Mouse (Mus musculus): ENCODE data around the gene Ints12. TPM values are rescaled to one million over a fixed set of nuclear protein-coding genes. Genes with fewer than 3 reads are reported as not detected.

The Ints12 gene
- polyA plus RNA-seq, 2 experiments, result 15.2 to 21.9 TPM

- ATAC-seq (ENCODE audit: low FRiP score, low read depth) (no peak), DNase-seq (ENCODE audit: low spot score) (no peak)
- Histone ChIP-seq H3K27ac (replicated peaks; ENCODE audit: low read depth, low read length) (no peak overlapping the region), H3K4me1 (ENCODE audit: control insufficient read depth, insufficient read depth, low read length) (peaks cover 3% of the 10 kb centered on the region; the same call in 1 of the 2 replicates), H3K9ac (ENCODE audit: low read depth, low read length, severe bottlenecking) (no peak overlapping the region), H3K9me3 (ENCODE audit: control insufficient read depth, low read length) (no peaks in the 10 kb centered on the region), H3K36me3 (ENCODE audit: control insufficient read depth, insufficient read depth, low read length) (no peaks in the 10 kb centered on the region), H3K27me3 (ENCODE audit: control insufficient read depth, insufficient read depth, low read length) (no peaks in the 10 kb centered on the region), H3K4me3 (replicated peaks; ENCODE audit: low read length) (no peak overlapping the region), H3K4me2 (replicated peaks; ENCODE audit: low read depth, low read length, severe bottlenecking) (no peak overlapping the region)
- no peak for TF ChIP-seq POLR2A (IDR thresholded peaks at IDR 0.05; ENCODE audit: borderline replicate concordance, extremely low read depth, insufficient read depth, insufficient read length)
- 80% methylated on average over 6 of the region's 6 CpGs for WGBS
These were observed 53.0 kb downstream of the Ints12 start for GRCm38 (mm10) chr3:133144511-133145147.

GRCm38 (mm10) chr3:133151629-133152028, 60.0 kb downstream of the Ints12 start:
- no peaks in the 10 kb centered on the region for H3K9me3 ChIP-seq (ENCODE audit: control insufficient read depth, low read length)
- H3K9ac ChIP-seq (ENCODE audit: low read depth, low read length, severe bottlenecking), result no peak overlapping the region
- DNase-seq (ENCODE audit: low spot score) (no peak), ATAC-seq (ENCODE audit: low FRiP score, low read depth) (no peak)
- no peaks in the 10 kb centered on the region for H3K27me3 ChIP-seq (ENCODE audit: control insufficient read depth, insufficient read depth, low read length)
- no peak for TF ChIP-seq POLR2A (IDR thresholded peaks at IDR 0.05; ENCODE audit: borderline replicate concordance, extremely low read depth, insufficient read depth, insufficient read length)
- 85% methylated on average over 6 of the region's 6 CpGs for WGBS
- H3K4me1 ChIP-seq (ENCODE audit: control insufficient read depth, insufficient read depth, low read length), result no peaks in the 10 kb centered on the region
- H3K4me3 ChIP-seq (replicated peaks; ENCODE audit: low read length), result no peak overlapping the region
- H3K4me2 ChIP-seq (replicated peaks; ENCODE audit: low read depth, low read length, severe bottlenecking), result no peak overlapping the region
- no peaks in the 10 kb centered on the region for H3K36me3 ChIP-seq (ENCODE audit: control insufficient read depth, insufficient read depth, low read length)
- no peak overlapping the region for H3K27ac ChIP-seq (replicated peaks; ENCODE audit: low read depth, low read length)

GRCm38 (mm10) chr3:133152831-133153230, 61.2 kb downstream of the Ints12 start:
- no peak for ATAC-seq (ENCODE audit: low FRiP score, low read depth)
- Histone ChIP-seq H3K4me3 (replicated peaks; ENCODE audit: low read length) (no peak overlapping the region), H3K4me2 (replicated peaks; ENCODE audit: low read depth, low read length, severe bottlenecking) (no peak overlapping the region), H3K4me1 (ENCODE audit: control insufficient read depth, insufficient read depth, low read length) (no peaks in the 10 kb centered on the region), H3K9ac (ENCODE audit: low read depth, low read length, severe bottlenecking) (no peak overlapping the region), H3K27me3 (ENCODE audit: control insufficient read depth, insufficient read depth, low read length) (no peaks in the 10 kb centered on the region), H3K36me3 (ENCODE audit: control insufficient read depth, insufficient read depth, low read length) (no peaks in the 10 kb centered on the region), H3K27ac (replicated peaks; ENCODE audit: low read depth, low read length) (no peak overlapping the region), H3K9me3 (ENCODE audit: control insufficient read depth, low read length) (no peaks in the 10 kb centered on the region)
- no peak for TF ChIP-seq POLR2A (IDR thresholded peaks at IDR 0.05; ENCODE audit: borderline replicate concordance, extremely low read depth, insufficient read depth, insufficient read length)
- DNase-seq (ENCODE audit: low spot score), result no peak
- WGBS, result 67% methylated on average over 1 of the region's 1 CpGs

- Histone ChIP-seq H3K36me3 (ENCODE audit: control insufficient read depth, insufficient read depth, low read length) (no peaks in the 10 kb centered on the region), H3K4me3 (replicated peaks; ENCODE audit: low read length) (no peak overlapping the region), H3K4me1 (ENCODE audit: control insufficient read depth, insufficient read depth, low read length) (0 out of 2 replicates have a peak, but pooled peaks cover 3% of the 10 kb centered on the region), H3K9ac (ENCODE audit: low read depth, low read length, severe bottlenecking) (no peak overlapping the region), H3K9me3 (ENCODE audit: control insufficient read depth, low read length) (no peaks in the 10 kb centered on the region), H3K27ac (replicated peaks; ENCODE audit: low read depth, low read length) (no peak overlapping the region), H3K27me3 (ENCODE audit: control insufficient read depth, insufficient read depth, low read length) (no peaks in the 10 kb centered on the region), H3K4me2 (replicated peaks; ENCODE audit: low read depth, low read length, severe bottlenecking) (no peak overlapping the region)
- DNase-seq (ENCODE audit: low spot score) (no peak), ATAC-seq (ENCODE audit: low FRiP score, low read depth) (no peak)
- WGBS, result 86% methylated on average over 6 of the region's 6 CpGs
- TF ChIP-seq POLR2A (IDR thresholded peaks at IDR 0.05; ENCODE audit: borderline replicate concordance, extremely low read depth, insufficient read depth, insufficient read length), result no peak
These were observed 62.0 kb downstream of the Ints12 start for GRCm38 (mm10) chr3:133153629-133154028.

- H3K4me1 ChIP-seq (ENCODE audit: control insufficient read depth, insufficient read depth, low read length), result 0 out of 2 replicates have a peak, but pooled peaks cover 3% of the 10 kb centered on the region
- no peak overlapping the region for H3K27ac ChIP-seq (replicated peaks; ENCODE audit: low read depth, low read length)
- H3K36me3 ChIP-seq (ENCODE audit: control insufficient read depth, insufficient read depth, low read length), result no peaks in the 10 kb centered on the region
- no peak overlapping the region for H3K9ac ChIP-seq (ENCODE audit: low read depth, low read length, severe bottlenecking)
- no peak for DNase-seq (ENCODE audit: low spot score)
- H3K27me3 ChIP-seq (ENCODE audit: control insufficient read depth, insufficient read depth, low read length), result no peaks in the 10 kb centered on the region
- ATAC-seq (ENCODE audit: low FRiP score, low read depth), result no peak
- no peak for TF ChIP-seq POLR2A (IDR thresholded peaks at IDR 0.05; ENCODE audit: borderline replicate concordance, extremely low read depth, insufficient read depth, insufficient read length)
- no peak overlapping the region for H3K4me3 ChIP-seq (replicated peaks; ENCODE audit: low read length)
- WGBS, result 74% methylated on average over 8 of the region's 8 CpGs
- no peak overlapping the region for H3K4me2 ChIP-seq (replicated peaks; ENCODE audit: low read depth, low read length, severe bottlenecking)
- no peaks in the 10 kb centered on the region for H3K9me3 ChIP-seq (ENCODE audit: control insufficient read depth, low read length)
These were observed 63.0 kb downstream of the Ints12 start for GRCm38 (mm10) chr3:133154683-133155082.

All from limb, embryonic 14.5 days (tissue).